Mouse (Mus musculus): ENCODE data around the gene Pmf1.
A peak's percentile ranks its signal among the peaks of the same experiment; 100 is the strongest.
"Not testable (repeated sequence)": the region's sequence is repeated elsewhere in the genome, so short reads cannot be mapped to it uniquely, and the experiment has no call there.

Pmf1 gene

DNA sequence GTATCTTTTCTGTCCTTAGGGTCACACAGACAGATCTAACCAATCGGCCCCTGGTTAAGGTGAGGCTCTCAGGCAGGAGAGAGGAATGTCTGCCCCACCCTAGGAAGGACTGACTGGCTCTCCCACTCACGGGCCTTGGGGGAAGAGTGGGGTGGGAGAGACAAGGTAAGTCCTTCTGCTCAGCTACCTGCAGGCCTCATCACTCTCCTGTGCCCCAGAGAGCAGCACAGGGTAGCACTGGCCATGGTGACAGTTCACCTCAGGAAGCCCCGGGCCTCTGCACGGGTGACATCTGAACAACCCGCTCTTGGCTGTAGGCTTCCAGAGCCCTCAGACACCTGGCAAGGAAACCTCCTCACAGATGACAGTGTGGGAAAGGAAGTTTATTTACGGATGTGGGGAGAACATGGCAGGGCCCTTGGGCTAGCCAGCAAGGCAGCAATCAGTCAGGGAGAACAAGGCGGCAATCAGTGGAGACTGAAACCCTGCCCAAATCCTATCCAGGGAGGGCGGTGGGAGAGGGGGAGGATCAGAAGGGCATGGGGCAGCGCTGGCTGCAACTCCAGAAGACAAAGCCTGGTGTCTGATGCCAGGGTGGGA lies 16.3 kb downstream of the Pmf1 start:
- DNase-seq (ENCODE audit: low read depth, low spot score) = no peak
- Histone ChIP-seq H3K27me3 (ENCODE audit: control insufficient read depth, insufficient read depth, low read length, poor library complexity, severe bottlenecking) (no peaks in the 10 kb centered on the region), H3K36me3 (ENCODE audit: control insufficient read depth, insufficient read depth, low read length, poor library complexity, severe bottlenecking) (peaks cover 2% of the 10 kb centered on the region; the same call in 1 of the 2 replicates)

DNA sequence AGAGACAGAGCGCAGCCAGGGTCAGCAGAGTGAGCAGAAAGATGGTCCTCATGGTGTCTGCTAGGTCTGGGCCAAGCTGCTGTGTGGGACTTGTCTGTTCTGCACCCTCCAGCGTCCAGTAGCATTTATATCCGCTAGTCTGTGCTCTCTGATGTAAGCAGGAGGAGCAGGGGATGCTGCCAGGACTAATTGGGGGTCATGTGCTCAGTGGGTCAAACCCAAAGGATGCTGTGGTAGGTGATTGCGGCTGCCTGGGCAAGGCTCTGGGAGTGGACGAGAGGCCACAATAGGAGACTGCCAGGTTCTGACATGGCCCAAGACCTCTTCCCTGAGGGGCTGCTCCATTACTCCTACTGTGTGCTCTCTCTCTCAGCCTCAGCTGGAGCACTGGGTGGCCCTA lies 25.8 kb downstream of the Pmf1 start, which contains the start of gene Bglap:
Gene Bglap (minus strand): TSS at position 101 of the 400 bp plus-strand sequence.
- DNase-seq (ENCODE audit: low read depth, low spot score) = no peak
- H3K27me3 ChIP-seq (ENCODE audit: control insufficient read depth, insufficient read depth, low read length, poor library complexity, severe bottlenecking) = no peaks in the 10 kb centered on the region
- H3K36me3 ChIP-seq (ENCODE audit: control insufficient read depth, insufficient read depth, low read length, poor library complexity, severe bottlenecking) = no peaks in the 10 kb centered on the region

DNA sequence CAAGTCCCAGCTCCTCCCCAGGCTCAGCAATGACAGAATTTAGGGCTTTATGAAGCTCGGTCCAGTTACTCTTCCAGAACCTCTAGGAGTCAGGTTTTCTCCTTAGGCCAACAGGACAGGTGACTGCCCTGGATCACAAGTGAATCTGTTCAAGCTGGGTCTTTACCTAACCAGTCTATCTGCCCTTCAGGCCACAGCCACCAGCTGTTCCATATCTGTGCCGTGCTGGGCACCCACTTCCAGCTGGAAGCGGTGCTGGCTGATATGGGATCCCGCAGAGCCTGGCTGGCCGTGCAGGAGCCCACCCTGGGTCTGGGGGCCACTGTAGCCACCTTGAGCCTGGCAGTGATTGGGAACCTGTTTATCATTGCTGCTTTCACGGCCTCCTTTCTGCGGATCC lies 27.7 kb downstream of the Pmf1 start:
- H3K36me3 ChIP-seq (ENCODE audit: control insufficient read depth, insufficient read depth, low read length, poor library complexity, severe bottlenecking); H3K27me3 ChIP-seq (ENCODE audit: control insufficient read depth, insufficient read depth, low read length, poor library complexity, severe bottlenecking); DNase-seq (ENCODE audit: low read depth, low spot score): not testable (repeated sequence)

DNA sequence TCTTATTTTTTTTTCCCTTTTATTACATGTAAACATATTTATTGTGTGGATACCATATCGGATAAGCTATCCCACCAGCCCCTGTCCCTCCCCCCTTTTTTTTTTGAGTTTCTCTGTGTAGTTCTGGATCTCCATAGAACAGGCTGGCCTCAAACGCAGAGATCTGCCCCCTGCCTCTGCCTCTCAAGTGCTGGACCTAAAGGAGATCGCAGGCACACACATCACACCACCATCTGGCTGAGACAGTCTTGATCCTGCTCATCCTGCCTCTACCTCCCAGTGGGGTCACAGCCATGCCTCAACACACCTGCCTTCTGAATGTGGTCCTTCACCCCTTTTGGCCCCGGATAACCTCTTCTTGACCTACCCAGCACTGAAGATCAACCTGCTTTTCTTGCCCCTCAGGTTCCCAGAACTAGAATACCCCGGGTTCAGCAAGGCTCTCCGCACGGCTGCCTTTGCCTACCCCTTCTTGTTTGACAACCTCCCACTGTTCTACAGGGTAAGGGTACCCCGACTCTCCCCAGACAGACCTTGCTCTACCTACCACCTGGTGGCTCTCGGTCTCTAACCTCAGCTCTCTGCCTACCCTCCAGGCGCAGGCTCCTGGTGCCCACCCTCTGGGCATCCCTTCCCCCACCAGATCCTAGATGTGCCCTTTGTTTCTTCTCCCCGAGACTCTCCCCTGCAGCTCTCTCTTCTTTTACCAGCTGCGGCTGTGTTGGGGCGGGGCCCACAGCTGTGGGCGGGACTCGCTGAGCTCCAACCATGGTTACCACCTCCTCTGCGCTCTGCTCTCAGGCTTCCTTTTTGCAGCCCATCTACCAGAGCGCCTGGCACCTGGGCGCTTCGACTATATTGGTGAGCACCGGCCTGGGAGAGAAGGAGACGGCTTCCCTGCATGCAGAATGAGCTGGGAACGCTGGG lies 28.5 kb downstream of the Pmf1 start:
- H3K27me3 ChIP-seq (ENCODE audit: control insufficient read depth, insufficient read depth, low read length, poor library complexity, severe bottlenecking); H3K36me3 ChIP-seq (ENCODE audit: control insufficient read depth, insufficient read depth, low read length, poor library complexity, severe bottlenecking): not testable (repeated sequence)
- peak; percentile 55 for DNase-seq (ENCODE audit: low read depth, low spot score)

DNA sequence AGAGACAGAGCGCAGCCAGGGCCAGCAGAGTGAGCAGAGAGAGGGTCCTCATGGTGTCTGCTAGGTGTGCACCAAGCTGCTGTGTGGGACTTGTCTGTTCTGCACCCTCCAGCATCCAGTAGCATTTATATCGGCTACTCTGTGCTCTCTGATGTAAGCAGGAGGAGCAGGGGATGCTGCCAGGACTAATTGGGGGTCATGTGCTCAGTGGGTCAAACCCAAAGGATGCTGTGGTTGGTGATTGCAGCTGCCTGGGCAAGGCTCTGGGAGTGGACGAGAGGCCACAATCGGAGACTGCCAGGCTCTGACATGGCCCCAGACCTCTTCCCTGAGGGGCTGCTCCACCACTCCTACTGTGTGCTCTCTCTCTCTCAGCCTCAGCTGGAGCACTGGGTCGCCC lies 31.5 kb downstream of the Pmf1 start, which contains the start of gene Bglap2:
Gene Bglap2 (minus strand): TSS at position 101 of the 400 bp plus-strand sequence.
- H3K36me3 ChIP-seq (ENCODE audit: control insufficient read depth, insufficient read depth, low read length, poor library complexity, severe bottlenecking); DNase-seq (ENCODE audit: low read depth, low spot score); H3K27me3 ChIP-seq (ENCODE audit: control insufficient read depth, insufficient read depth, low read length, poor library complexity, severe bottlenecking): not testable (repeated sequence)

DNA sequence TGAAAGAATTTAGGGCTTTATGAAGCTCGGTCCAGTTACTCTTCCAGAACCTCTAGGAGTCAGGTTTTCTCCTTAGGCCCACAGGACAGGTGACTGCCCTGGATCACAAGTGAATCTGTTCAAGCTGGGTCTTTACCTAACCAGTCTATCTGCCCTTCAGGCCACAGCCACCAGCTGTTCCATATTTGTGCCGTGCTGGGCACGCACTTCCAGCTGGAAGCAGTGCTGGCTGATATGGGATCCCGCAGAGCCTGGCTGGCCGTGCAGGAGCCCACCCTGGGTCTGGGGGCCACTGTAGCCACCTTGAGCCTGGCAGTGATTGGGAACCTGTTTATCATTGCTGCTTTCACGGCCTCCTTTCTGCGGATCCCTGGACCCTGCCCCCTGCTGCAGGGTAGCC lies 33.5 kb downstream of the Pmf1 start:
- not testable (repeated sequence) for H3K27me3 ChIP-seq (ENCODE audit: control insufficient read depth, insufficient read depth, low read length, poor library complexity, severe bottlenecking); H3K36me3 ChIP-seq (ENCODE audit: control insufficient read depth, insufficient read depth, low read length, poor library complexity, severe bottlenecking); DNase-seq (ENCODE audit: low read depth, low spot score)

DNA sequence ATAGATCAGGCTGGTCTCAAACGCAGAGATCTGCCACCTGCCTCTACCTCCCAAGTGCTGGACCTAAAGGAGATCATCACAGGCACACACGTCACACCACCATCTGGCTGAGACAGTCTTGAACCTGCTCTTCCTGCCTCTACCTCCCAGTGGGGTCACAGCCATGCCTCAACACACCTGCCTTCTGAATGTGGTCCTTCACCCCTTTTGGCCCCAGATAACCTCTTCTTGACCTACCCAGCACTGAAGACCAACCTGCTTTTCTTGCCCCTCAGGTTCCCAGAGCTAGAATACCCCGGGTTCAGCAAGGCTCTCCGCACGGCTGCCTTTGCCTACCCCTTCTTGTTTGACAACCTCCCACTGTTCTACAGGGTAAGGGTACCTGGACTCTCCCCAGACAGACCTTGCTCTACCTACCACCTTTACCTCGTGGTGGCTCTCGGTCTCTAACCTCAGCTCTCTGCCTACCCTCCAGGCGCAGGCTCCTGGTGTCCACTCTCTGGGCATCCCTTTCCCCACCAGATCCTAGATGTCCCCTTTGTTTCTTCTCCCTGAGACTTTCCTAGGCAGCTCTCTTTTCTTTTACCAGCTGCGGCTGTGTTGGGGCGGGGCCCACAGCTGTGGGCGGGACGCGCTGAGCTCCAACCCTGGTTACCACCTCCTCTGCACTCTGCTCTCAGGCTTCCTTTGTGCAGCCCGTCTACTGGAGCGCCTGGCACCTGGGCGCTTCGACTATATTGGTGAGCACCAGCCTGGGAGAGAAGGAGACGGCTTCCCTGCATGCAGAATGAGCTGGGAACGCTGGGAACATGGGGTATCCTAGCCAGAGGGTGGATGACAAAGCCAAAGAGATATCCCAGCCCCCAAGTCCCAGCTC lies 34.1 kb downstream of the Pmf1 start:
- H3K27me3 ChIP-seq (ENCODE audit: control insufficient read depth, insufficient read depth, low read length, poor library complexity, severe bottlenecking); H3K36me3 ChIP-seq (ENCODE audit: control insufficient read depth, insufficient read depth, low read length, poor library complexity, severe bottlenecking): not testable (repeated sequence)
- peak; percentile 33 for DNase-seq (ENCODE audit: low read depth, low spot score)

DNA sequence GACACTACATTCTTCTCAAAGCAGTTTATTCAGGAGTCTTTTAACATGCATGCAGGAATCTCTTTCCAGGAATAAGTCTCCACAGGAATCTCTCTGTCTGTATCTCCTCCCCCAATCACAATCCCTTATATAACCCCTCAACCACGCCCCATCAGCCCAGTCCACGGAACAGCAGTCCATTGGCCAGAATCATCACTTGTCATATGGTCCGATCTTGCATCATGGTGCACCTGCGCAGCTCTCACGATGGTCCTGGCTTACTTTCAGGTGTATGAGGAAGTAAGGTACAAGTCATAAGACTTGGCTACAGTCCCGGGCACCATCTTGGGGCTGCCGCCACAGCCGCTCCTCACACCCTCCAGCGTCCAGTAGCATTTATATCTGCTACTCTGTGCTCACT lies 37.5 kb downstream of the Pmf1 start, which contains the start of gene Bglap3:
Gene Bglap3 (minus strand): TSS at position 101 of the 400 bp plus-strand sequence.
- H3K27me3 ChIP-seq (ENCODE audit: control insufficient read depth, insufficient read depth, low read length, poor library complexity, severe bottlenecking); H3K36me3 ChIP-seq (ENCODE audit: control insufficient read depth, insufficient read depth, low read length, poor library complexity, severe bottlenecking); DNase-seq (ENCODE audit: low read depth, low spot score): not testable (repeated sequence)

DNA sequence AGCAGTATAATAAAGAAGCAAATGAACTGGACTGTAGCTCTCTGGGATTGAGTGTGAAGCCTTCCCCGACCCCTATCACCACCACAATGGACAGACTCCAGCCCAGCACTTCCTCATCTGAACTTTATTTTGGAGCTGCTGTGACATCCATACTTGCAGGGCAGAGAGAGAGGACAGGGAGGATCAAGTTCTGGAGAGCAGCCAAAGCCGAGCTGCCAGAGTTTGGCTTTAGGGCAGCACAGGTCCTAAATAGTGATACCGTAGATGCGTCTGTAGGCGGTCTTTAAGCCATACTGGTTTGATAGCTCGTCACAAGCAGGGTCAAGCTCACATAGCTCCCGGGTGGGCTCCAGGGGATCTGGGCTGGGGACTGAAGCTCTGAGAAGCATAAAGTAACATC lies 41.6 kb downstream of the Pmf1 start:
- not testable (repeated sequence) for H3K36me3 ChIP-seq (ENCODE audit: control insufficient read depth, insufficient read depth, low read length, poor library complexity, severe bottlenecking)

DNA sequence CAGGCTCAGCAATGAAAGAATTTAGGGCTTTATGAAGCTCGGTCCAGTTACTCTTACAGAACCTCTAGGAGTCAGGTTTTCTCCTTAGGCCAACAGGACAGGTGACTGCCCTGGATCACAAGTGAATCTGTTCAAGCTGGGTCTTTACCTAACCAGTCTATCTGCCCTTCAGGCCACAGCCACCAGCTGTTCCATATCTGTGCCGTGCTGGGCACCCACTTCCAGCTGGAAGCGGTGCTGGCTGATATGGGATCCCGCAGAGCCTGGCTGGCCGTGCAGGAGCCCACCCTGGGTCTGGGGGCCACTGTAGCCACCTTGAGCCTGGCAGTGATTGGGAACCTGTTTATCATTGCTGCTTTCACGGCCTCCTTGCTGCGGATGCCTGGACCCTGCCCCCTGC lies 42.6 kb downstream of the Pmf1 start:
- DNase-seq (ENCODE audit: low read depth, low spot score); H3K36me3 ChIP-seq (ENCODE audit: control insufficient read depth, insufficient read depth, low read length, poor library complexity, severe bottlenecking); H3K27me3 ChIP-seq (ENCODE audit: control insufficient read depth, insufficient read depth, low read length, poor library complexity, severe bottlenecking): not testable (repeated sequence)

More for the DNA sequence above, 41.6 kb downstream of the Pmf1 start:
- H3K27me3 ChIP-seq (ENCODE audit: control insufficient read depth, insufficient read depth, low read length, poor library complexity, severe bottlenecking); DNase-seq (ENCODE audit: low read depth, low spot score): not testable (repeated sequence)

DNA sequence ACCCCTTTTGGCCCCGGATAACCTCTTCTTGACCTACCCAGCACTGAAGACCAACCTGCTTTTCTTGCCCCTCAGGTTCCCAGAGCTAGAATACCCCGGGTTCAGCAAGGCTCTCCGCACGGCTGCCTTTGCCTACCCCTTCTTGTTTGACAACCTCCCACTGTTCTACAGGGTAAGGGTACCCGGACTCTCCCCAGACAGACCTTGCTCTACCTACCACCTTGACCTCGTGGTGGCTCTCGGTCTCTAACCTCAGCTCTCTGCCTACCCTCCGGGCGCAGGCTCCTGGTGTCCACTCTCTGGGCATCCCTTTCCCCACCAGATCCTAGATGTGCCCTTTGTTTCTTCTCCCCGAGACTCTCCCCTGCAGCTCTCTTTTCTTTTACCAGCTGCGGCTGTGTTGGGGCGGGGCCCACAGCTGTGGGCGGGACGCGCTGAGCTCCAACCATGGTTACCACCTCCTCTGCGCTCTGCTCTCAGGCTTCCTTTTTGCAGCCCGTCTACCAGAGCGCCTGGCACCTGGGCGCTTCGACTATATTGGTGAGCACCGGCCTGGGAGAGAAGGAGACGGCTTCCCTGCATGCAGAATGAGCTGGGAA lies 43.2 kb downstream of the Pmf1 start:
- DNase-seq (ENCODE audit: low read depth, low spot score) = peak; percentile 24
- not testable (repeated sequence) for H3K27me3 ChIP-seq (ENCODE audit: control insufficient read depth, insufficient read depth, low read length, poor library complexity, severe bottlenecking); H3K36me3 ChIP-seq (ENCODE audit: control insufficient read depth, insufficient read depth, low read length, poor library complexity, severe bottlenecking)

DNA sequence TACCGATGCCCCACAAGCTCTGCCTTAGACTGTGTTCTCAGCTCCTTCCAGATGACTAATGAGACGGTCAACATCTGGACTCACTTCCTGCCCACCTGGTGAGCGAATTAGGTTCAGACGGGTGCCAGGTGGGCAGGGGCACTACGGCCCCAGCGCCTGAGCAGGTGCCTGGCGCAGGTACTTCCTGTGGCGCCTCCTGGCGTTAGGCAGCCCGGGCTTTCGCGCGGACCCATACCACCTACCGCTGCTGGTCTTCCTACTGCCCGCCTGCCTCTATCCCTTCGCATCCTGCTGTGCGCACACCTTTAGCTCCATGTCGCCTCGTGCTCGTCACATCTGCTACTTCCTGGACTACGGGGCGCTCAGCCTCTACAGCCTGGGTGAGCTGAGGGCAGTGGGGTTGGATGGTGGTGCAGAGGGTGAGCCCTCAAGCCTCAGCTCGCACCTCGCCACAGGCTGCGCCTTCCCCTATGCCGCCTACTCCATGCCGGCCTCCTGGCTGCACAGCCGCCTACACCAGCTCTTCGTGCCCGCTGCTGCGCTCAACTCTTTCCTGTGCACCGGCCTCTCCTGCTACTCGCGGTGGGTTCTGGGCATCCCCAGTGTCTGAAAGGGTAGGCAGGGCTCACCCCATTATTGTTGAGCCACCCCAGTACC lies 44.3 kb downstream of the Pmf1 start:
- H3K36me3 ChIP-seq (ENCODE audit: control insufficient read depth, insufficient read depth, low read length, poor library complexity, severe bottlenecking) = peaks cover 3% of the 10 kb centered on the region
- no peaks in the 10 kb centered on the region for H3K27me3 ChIP-seq (ENCODE audit: control insufficient read depth, insufficient read depth, low read length, poor library complexity, severe bottlenecking)
- no peak for DNase-seq (ENCODE audit: low read depth, low spot score)

DNA sequence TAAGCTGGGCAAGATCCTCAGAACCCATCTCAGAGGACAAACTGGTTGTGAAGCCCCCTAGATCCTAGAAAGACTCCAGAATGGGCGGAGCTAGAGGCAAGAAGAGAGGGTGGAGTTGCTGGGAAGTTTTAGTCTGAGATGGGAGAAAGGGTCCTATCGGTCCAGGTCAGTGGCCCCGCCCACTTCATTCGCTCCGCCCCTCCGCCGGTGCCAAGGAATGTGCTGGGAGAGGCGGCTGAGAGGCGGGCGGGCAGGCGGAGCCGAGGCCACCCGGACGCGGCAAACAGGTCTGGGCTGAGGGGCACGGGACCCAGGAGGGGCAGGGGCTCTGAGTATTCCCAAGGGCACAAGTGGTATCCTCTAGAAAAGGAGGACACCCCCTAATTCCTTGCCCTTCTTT lies 45.8 kb downstream of the Pmf1 start, which contains the start of gene Paqr6:
Gene Paqr6 (plus strand): TSS at position 248 of the 400 bp plus-strand sequence.
- DNase-seq (ENCODE audit: low read depth, low spot score) = no peak
- peaks cover 6% of the 10 kb centered on the region for H3K36me3 ChIP-seq (ENCODE audit: control insufficient read depth, insufficient read depth, low read length, poor library complexity, severe bottlenecking)
- no peaks in the 10 kb centered on the region for H3K27me3 ChIP-seq (ENCODE audit: control insufficient read depth, insufficient read depth, low read length, poor library complexity, severe bottlenecking)

DNA sequence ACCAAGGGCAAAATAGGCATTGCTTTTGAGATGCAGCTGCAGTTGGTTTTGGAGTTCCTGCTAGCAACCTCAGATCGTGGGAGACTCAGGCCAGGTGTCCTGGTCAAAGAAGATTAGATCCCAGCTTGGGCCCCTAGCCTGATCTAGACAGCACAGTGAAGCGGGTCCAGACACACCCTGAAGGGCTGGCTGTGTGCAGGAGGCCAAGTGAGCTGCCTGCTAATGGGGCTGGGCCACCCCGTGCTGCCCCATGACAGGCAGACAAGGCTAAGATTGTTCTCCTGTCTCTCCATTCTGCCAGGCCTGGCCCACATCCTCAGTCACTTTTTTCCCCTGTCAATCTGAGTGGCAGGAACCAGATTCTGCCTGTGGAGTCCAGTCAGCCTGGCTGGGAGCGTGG lies 46.4 kb downstream of the Pmf1 start:
- DNase-seq (ENCODE audit: low read depth, low spot score) = no peak
- no peaks in the 10 kb centered on the region for H3K27me3 ChIP-seq (ENCODE audit: control insufficient read depth, insufficient read depth, low read length, poor library complexity, severe bottlenecking)
- peaks cover 11% of the 10 kb centered on the region for H3K36me3 ChIP-seq (ENCODE audit: control insufficient read depth, insufficient read depth, low read length, poor library complexity, severe bottlenecking)
